Mouse (Mus musculus): Measurements from ENCODE around the gene Olfr1496. TPM values are rescaled to one million over a fixed set of nuclear protein-coding genes. Genes with fewer than 3 reads are reported as not detected.

Gene Olfr1496
- polyA plus RNA-seq, 1 experiment from 2014 or later: not detected

DNA sequence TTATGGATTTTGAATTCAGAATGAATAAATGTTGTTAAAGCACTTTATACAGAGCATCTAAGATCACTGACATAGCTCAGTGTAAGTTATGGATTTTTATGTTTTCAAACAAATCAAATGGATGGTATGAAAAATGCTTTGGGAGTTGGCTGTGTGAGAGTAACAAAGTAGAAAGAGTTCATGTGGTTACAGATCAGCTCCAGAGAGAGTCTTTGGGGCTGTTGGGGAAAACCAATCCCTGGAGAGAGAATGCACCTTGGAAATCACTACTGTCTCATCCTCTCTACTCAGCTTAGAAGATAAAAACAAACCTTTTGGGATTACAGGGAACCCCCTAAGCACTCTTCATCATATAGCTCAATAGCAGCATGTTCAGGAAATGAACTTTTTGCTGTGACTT, 41.7 kb downstream of the Olfr1496 start, which contains the start of gene Olfr1499:
TSS of gene Olfr1499 (minus strand) at position 101 of the 400 bp plus-strand sequence.
- no peak within 1 kb of the TSS for H3K4me2 ChIP-seq (replicated peaks; ENCODE audit: low read depth, low read length)
- ATAC-seq (ENCODE audit: insufficient number of reproducible peaks, insufficient read depth, low FRiP score, low read depth): no peak
- H3K9ac ChIP-seq (replicated peaks; ENCODE audit: low read depth, low read length): no peak within 1 kb of the TSS
- no peaks in the 10 kb centered on the region for H3K27me3 ChIP-seq (ENCODE audit: control insufficient read depth, insufficient read depth, low read length)
- no peak within 1 kb of the TSS for H3K4me3 ChIP-seq (ENCODE audit: low read depth, low read length)
- no peaks in the 10 kb centered on the region for H3K36me3 ChIP-seq (ENCODE audit: control insufficient read depth, insufficient read depth, low read length)
- H3K9me3 ChIP-seq (ENCODE audit: control insufficient read depth, low read depth, low read length): no peaks in the 10 kb centered on the region
- H3K4me1 ChIP-seq (ENCODE audit: control insufficient read depth, insufficient read depth, low read length): no peaks in the 10 kb centered on the region
- H3K27ac ChIP-seq (ENCODE audit: low read length): no peak within 1 kb of the TSS

DNA sequence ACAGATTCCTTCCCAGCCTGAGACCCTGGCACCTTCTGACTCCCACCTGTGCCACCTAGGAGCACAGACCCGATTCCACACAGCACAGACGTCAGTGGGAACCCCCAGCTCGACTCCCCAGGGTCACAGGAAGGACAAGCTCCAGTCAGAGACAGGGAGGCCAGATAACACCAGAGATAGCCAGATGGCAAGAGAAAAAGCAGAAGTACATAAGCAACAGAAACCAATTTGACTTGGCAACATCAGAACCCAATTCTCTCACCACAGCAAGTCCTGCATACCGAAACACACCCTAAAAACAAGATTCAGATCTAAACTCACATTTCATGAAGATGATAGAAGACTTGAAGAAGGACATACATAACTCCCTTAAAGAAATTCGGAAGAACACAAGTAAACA, 43.2 kb downstream of the Olfr1496 start:
- Histone ChIP-seq H3K4me1 (ENCODE audit: control insufficient read depth, insufficient read depth, low read length) (no peaks in the 10 kb centered on the region), H3K27me3 (ENCODE audit: control insufficient read depth, insufficient read depth, low read length) (no peaks in the 10 kb centered on the region), H3K36me3 (ENCODE audit: control insufficient read depth, insufficient read depth, low read length) (no peaks in the 10 kb centered on the region), H3K9me3 (ENCODE audit: control insufficient read depth, low read depth, low read length) (no peaks in the 10 kb centered on the region), H3K27ac (ENCODE audit: low read length) (no peak overlapping the region), H3K9ac (replicated peaks; ENCODE audit: low read depth, low read length) (no peak overlapping the region), H3K4me3 (ENCODE audit: low read depth, low read length) (no peak overlapping the region), H3K4me2 (replicated peaks; ENCODE audit: low read depth, low read length) (no peak overlapping the region)
- no peak for ATAC-seq (ENCODE audit: insufficient number of reproducible peaks, insufficient read depth, low FRiP score, low read depth)
- 58% methylated on average over 5 of the region's 5 CpGs for WGBS

DNA sequence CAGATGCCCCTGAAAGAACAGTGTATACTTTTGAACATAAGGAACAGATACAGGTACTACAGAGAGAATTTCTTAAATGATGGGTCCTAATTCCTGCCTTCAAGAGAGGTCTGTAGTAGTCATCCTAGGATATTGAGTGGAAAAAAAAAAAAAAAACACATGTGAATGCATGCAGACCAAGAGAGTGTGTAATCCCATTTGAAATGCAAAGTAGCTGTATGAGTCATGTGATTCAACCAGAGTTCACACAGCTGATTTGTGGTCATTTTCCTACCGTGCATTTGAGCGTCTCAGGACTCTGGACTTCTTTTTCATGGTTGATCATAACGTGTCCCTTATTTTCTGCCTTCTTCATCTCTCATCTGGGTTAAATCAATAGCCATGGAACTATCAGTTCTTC, 50.8 kb downstream of the Olfr1496 start:
- ATAC-seq (ENCODE audit: insufficient number of reproducible peaks, insufficient read depth, low FRiP score, low read depth): no peak
- H3K4me1 ChIP-seq (ENCODE audit: control insufficient read depth, insufficient read depth, low read length): no peaks in the 10 kb centered on the region
- WGBS: 80% methylated on average over 3 of the region's 3 CpGs
- H3K27ac ChIP-seq (ENCODE audit: low read length): no peak overlapping the region
- H3K4me2 ChIP-seq (replicated peaks; ENCODE audit: low read depth, low read length): no peak overlapping the region
- no peaks in the 10 kb centered on the region for H3K36me3 ChIP-seq (ENCODE audit: control insufficient read depth, insufficient read depth, low read length)
- H3K9ac ChIP-seq (replicated peaks; ENCODE audit: low read depth, low read length): no peak overlapping the region
- no peaks in the 10 kb centered on the region for H3K27me3 ChIP-seq (ENCODE audit: control insufficient read depth, insufficient read depth, low read length)
- H3K9me3 ChIP-seq (ENCODE audit: control insufficient read depth, low read depth, low read length): no peaks in the 10 kb centered on the region
- H3K4me3 ChIP-seq (ENCODE audit: low read depth, low read length): no peak overlapping the region

DNA sequence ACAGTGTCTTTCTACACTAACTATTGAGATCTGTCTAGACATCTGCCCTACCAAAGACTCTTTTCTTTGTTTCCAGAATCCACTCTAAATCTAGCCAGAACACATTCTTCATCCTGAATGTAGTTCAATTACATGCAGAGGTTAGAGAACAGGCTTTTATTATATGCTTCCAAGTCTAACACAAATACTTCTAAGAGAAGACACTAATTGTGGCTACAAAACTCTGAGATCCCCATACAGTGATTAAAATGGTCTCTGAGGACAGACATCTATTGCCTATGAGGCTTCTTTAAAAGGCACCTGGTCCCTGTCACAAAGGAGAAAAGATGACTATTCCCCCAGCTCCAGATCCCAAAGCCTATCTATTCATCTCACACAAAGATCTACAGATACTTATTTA, 52.7 kb downstream of the Olfr1496 start, which contains the start of gene Olfr1500:
TSS of gene Olfr1500 (minus strand) at position 101 of the 400 bp plus-strand sequence.
- no peak within 1 kb of the TSS for H3K4me2 ChIP-seq (replicated peaks; ENCODE audit: low read depth, low read length)
- no peaks in the 10 kb centered on the region for H3K27me3 ChIP-seq (ENCODE audit: control insufficient read depth, insufficient read depth, low read length)
- no peak for ATAC-seq (ENCODE audit: insufficient number of reproducible peaks, insufficient read depth, low FRiP score, low read depth)
- H3K36me3 ChIP-seq (ENCODE audit: control insufficient read depth, insufficient read depth, low read length): no peaks in the 10 kb centered on the region
- H3K4me1 ChIP-seq (ENCODE audit: control insufficient read depth, insufficient read depth, low read length): no peaks in the 10 kb centered on the region
- no peaks in the 10 kb centered on the region for H3K9me3 ChIP-seq (ENCODE audit: control insufficient read depth, low read depth, low read length)
- H3K9ac ChIP-seq (replicated peaks; ENCODE audit: low read depth, low read length): no peak within 1 kb of the TSS
- H3K27ac ChIP-seq (ENCODE audit: low read length): no peak within 1 kb of the TSS
- H3K4me3 ChIP-seq (ENCODE audit: low read depth, low read length): no peak within 1 kb of the TSS

Other genes starting within 250 kb of the Olfr1496 start
- not detected in 2 replicates for gene Olfr1480, start 250.0 kb upstream of the Olfr1496 start, polyA plus RNA-seq (2014; fragmentation: Nextera tagmentation; extraction: Ambion mirVana)
- gene Olfr1484, start 194.4 kb upstream of the Olfr1496 start, polyA plus RNA-seq (2014; fragmentation: Nextera tagmentation; extraction: Ambion mirVana): not detected in 2 replicates
- not detected in 2 replicates for gene Olfr1487, start 160.5 kb upstream of the Olfr1496 start, polyA plus RNA-seq (2014; fragmentation: Nextera tagmentation; extraction: Ambion mirVana)
- not detected in 2 replicates for gene Olfr1489, start 146.3 kb upstream of the Olfr1496 start, polyA plus RNA-seq (2014; fragmentation: Nextera tagmentation; extraction: Ambion mirVana)
- gene Olfr1490, start 126.8 kb upstream of the Olfr1496 start, polyA plus RNA-seq (2014; fragmentation: Nextera tagmentation; extraction: Ambion mirVana): not detected in 2 replicates
- not detected in 2 replicates for gene Olfr1491, start 80.6 kb upstream of the Olfr1496 start, polyA plus RNA-seq (2014; fragmentation: Nextera tagmentation; extraction: Ambion mirVana)
- gene Olfr1493-ps1, start 54.6 kb upstream of the Olfr1496 start, polyA plus RNA-seq (2014; fragmentation: Nextera tagmentation; extraction: Ambion mirVana): not detected in 2 replicates
- not detected in 2 replicates for gene Olfr1494, start 38.1 kb upstream of the Olfr1496 start, polyA plus RNA-seq (2014; fragmentation: Nextera tagmentation; extraction: Ambion mirVana)
- gene Olfr1495, start 13.3 kb upstream of the Olfr1496 start, polyA plus RNA-seq (2014; fragmentation: Nextera tagmentation; extraction: Ambion mirVana): not detected in 2 replicates
- not detected in 2 replicates for gene Olfr1497, start 20.3 kb downstream of the Olfr1496 start, polyA plus RNA-seq (2014; fragmentation: Nextera tagmentation; extraction: Ambion mirVana)
- not detected in 2 replicates for gene Olfr1499, start 41.6 kb downstream of the Olfr1496 start, polyA plus RNA-seq (2014; fragmentation: Nextera tagmentation; extraction: Ambion mirVana)
- gene Olfr1500, start 52.6 kb downstream of the Olfr1496 start, polyA plus RNA-seq (2014; fragmentation: Nextera tagmentation; extraction: Ambion mirVana): not detected in 2 replicates
- not detected in 2 replicates for gene Olfr1501, start 72.8 kb downstream of the Olfr1496 start, polyA plus RNA-seq (2014; fragmentation: Nextera tagmentation; extraction: Ambion mirVana)
- not detected in 2 replicates for gene Olfr1502, start 83.9 kb downstream of the Olfr1496 start, polyA plus RNA-seq (2014; fragmentation: Nextera tagmentation; extraction: Ambion mirVana)
- not detected in 2 replicates for gene Olfr1504, start 120.0 kb downstream of the Olfr1496 start, polyA plus RNA-seq (2014; fragmentation: Nextera tagmentation; extraction: Ambion mirVana)
- not detected in 2 replicates for gene Olfr1505, start 135.7 kb downstream of the Olfr1496 start, polyA plus RNA-seq (2014; fragmentation: Nextera tagmentation; extraction: Ambion mirVana)

Data from stomach, embryonic 14.5 days (tissue).